Mouse (Mus musculus) stomach, postnatal 0 days (tissue): ENCODE data around the gene Tmem41b.

ENCODE experiments used
- CTCF ChIP-seq: IDR thresholded peaks from 2 replicates; pipeline ENCODE4 v1.5.1; 2016; ENCODE audit warnings: antibody characterized with exemption, low read depth, mild to moderate bottlenecking, moderate library complexity
- EP300 ChIP-seq: optimal IDR thresholded peaks from 2 replicates; pipeline ENCODE3; 2016; ENCODE audit warnings: antibody characterized with exemption

DNA sequence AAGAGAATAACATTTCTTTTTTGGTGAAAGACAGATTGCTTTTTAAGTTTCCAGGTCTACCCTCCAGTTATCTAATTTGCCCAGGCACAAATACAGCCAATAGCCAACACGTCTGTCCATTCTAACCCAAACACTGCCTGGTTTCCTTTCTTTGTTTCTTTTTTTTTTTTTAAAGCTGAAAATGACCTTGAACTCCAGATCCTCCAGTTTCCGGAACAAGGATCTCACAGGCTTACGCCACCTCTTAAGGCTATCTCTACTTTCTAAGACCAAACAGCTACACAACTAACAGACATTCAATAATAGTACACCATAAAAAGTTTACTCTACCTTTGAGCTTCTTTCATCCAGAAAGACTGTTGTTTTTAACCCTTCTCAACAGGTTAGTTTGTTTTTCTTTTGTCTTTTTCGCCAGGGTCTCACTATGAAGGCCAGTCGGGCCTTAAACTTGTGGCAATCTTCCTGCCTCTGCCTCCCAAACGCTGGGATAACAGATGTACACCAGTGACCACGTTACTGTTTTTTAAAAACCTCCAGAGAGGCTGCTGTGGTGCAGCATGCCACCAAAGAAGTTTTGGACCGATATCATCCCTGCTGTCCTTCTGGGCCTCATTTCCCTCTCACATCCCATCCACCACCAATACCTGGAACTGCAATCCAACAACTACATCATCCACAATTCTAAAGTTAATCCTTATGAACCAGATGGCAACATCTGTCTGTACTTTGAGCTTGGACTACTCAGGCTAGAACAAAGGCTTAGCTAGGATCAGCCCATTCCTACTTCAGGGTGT is 28.5 kb downstream of the Tmem41b start:
- TF ChIP-seq CTCF (no peak), EP300 (no peak)
